Mouse (Mus musculus): Measurements from ENCODE around the gene Skap2. TPM values are rescaled to one million over a fixed set of nuclear protein-coding genes. Genes with fewer than 3 reads are reported as not detected.

Gene Skap2
- polyA plus RNA-seq, 1 experiment from 2014 or later = 449 TPM

DNA sequence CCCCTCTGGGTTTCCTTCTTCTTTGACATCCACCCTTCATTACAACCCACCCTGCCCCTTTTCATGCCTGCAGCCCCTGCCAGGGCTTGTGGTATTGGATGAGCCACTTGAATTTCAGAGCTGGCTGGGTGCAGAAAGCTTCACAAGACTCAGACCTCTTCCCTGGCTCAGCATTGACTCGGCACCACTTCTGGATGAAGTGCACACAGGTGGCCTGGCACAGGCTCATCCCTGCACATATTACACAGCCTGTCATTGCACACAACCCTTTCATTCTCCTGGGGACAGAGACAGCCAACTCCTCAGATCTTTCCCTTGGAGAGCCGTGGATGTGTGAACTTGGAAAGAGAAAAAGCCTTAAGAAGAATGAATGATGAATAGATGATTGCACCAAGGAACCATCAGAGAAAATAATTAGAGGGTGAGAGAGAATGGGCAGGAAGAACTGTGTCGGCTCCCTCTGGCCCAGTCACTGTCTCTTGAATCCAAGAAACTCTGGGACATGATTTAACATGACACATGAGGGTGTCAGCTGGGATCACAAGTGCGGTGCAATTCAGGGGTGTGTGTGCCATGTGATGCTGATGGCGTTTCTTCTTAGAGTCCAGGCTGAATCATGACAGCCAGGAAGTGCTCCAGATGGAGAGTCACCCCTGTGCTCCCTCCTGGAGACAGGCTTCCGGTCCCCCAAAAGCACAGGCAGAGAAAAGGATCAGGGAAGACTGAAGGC, 195.3 kb downstream of the Skap2 start:
- H3K27ac ChIP-seq = no peak overlapping the region
- no peaks in the 10 kb centered on the region for H3K36me3 ChIP-seq (ENCODE audit: inconsistent target)
- 91% methylated on average over 6 of the region's 6 CpGs for WGBS (ENCODE audit: missing documents)
- H3K79me2 ChIP-seq (ENCODE audit: inconsistent target) = no peaks in the 10 kb centered on the region
- H3K4me3 ChIP-seq (ENCODE audit: inconsistent target) = no peak overlapping the region

DNA sequence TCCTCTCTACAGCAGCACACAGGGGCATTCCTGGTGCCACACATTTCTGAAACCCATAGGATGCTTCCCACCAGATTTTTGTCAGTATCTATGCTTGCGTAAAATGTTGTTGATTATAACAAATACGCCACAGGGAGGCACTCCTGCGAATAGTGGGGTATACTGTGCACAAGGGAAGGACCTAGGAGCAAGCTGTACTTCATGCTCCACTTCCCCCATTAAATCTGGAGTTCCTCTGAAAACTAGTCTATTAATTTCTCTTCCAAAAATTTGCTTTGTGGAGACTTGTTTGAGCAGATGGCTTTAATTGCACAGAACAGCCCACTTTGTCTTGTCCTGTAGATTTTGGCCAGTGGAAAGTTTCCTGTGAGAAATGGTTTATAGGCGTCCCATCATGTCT, 201.4 kb downstream of the Skap2 start:
- H3K4me3 ChIP-seq (ENCODE audit: inconsistent target) = no peak overlapping the region
- no peaks in the 10 kb centered on the region for H3K36me3 ChIP-seq (ENCODE audit: inconsistent target)
- 95% methylated on average over 4 of the region's 4 CpGs for WGBS (ENCODE audit: missing documents)
- no peak overlapping the region for H3K27ac ChIP-seq
- H3K79me2 ChIP-seq (ENCODE audit: inconsistent target) = no peaks in the 10 kb centered on the region

DNA sequence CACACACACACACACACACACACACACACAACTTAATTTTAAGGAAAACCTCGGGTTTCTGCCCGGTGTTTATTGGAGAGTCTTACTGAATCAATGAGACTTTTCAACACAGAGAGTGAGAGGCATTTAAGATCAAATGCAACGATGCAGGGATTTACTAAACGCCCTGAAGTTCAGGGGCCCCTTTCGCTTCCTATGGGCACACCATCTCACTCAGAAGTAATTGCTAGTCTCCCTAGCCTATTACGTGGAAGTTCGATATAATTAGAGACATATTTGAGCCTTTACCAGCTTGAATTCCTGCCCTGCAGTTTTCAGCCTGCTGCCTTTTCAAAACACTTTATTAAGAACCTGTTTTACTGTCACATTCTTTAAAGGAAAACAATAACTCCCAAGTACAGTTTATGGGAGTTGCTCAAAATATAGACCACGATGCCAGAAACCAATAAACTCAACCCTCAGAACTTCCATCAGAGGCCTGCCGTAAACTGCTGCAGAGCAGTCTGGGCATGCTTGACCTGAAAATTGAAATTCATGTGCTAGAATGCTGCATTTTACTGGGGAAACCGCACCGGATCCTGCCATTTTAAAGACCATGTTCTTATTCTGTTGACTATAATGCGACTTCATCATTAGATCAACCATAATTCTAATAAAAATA, 203.1 kb downstream of the Skap2 start:
- Histone ChIP-seq H3K36me3 (ENCODE audit: inconsistent target) (no peaks in the 10 kb centered on the region), H3K27ac (no peak overlapping the region), H3K4me3 (ENCODE audit: inconsistent target) (no peak overlapping the region), H3K79me2 (ENCODE audit: inconsistent target) (no peaks in the 10 kb centered on the region)
- 90% methylated on average over 12 of the region's 12 CpGs for WGBS (ENCODE audit: missing documents)

- no peaks in the 10 kb centered on the region for H3K36me3 ChIP-seq (ENCODE audit: inconsistent target)
- 92% methylated on average over 6 of the region's 6 CpGs for WGBS (ENCODE audit: missing documents)
Observed at GRCm38 (mm10) chr6:51808011-51808410, 204.3 kb downstream of the Skap2 start.

More at GRCm38 (mm10) chr6:51808011-51808410, 204.3 kb downstream of the Skap2 start:
- H3K27ac ChIP-seq = no peak overlapping the region
- H3K4me3 ChIP-seq (ENCODE audit: inconsistent target) = no peak overlapping the region
- no peaks in the 10 kb centered on the region for H3K79me2 ChIP-seq (ENCODE audit: inconsistent target)

Other genes starting within 250 kb of the Skap2 start
- gene Hoxa1, start 145.8 kb upstream of the Skap2 start, polyA plus RNA-seq (2018) = 0.52 to 0.95 TPM (median 0.54 TPM) in 3 replicates
- not detected in 3 replicates for gene Hoxa2, start 152.3 kb upstream of the Skap2 start, polyA plus RNA-seq (2018)
- gene 5730596B20Rik, start 164.9 kb upstream of the Skap2 start, polyA plus RNA-seq (2018) = not detected in 3 replicates
- 0.26 to 0.34 TPM (median 0.32 TPM) in 3 replicates for gene Hoxa4, start 179.2 kb upstream of the Skap2 start, polyA plus RNA-seq (2018)
- 0.16 TPM in 1 of 3 replicates, not detected in the others for gene Hoxa5, start 192.0 kb upstream of the Skap2 start, polyA plus RNA-seq (2018)
- not detected in 3 replicates for gene Hoxa6, start 196.2 kb upstream of the Skap2 start, polyA plus RNA-seq (2018)
- gene Hoxa3, start 200.8 kb upstream of the Skap2 start, polyA plus RNA-seq (2018) = 0.04 TPM in 1 of 3 replicates, not detected in the others
- gene Gm28308, start 200.8 kb upstream of the Skap2 start, polyA plus RNA-seq (2018) = not detected in 3 replicates
- gene Hoxa7, start 209.3 kb upstream of the Skap2 start, polyA plus RNA-seq (2018) = 0.25 to 0.75 TPM (median 0.40 TPM) in 3 replicates
- 0.11 TPM in 1 of 3 replicates, not detected in the others for gene Hoxa9, start 218.5 kb upstream of the Skap2 start, polyA plus RNA-seq (2018)
- gene Hoxa10, start 228.3 kb upstream of the Skap2 start, polyA plus RNA-seq (2018) = not detected in 3 replicates
- not detected in 3 replicates for gene Hoxa11, start 233.3 kb upstream of the Skap2 start, polyA plus RNA-seq (2018)
- gene Hoxa13, start 248.3 kb upstream of the Skap2 start, polyA plus RNA-seq (2018) = not detected in 3 replicates